8 mouse cellular contexts compared by ENCODE assay signal in the genomic region with DNA sequence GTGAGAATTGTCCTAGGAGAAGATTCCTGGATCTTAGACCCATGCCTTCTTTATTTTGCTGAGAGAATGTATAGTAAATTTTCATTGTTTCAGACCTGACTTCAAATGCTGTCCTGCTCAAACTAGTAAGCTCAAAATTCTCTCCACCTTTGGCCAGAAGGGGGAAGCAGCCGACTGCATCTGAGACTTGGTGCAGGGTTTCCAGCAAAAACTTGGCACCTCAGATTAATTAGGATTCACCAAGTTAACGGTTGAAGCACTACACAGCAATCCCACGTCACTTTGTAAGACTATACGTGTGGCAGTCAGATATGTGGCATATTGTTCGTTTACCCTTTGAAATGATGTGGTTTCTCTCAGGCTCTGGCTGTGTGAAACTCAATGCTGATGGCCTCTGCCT. TPM values are rescaled to one million over a fixed set of nuclear protein-coding genes. Genes with fewer than 3 reads are reported as not detected.
DNase-seq lines count a peak whose midpoint lies in the region; ATAC-seq and TF ChIP-seq lines count a peak whose summit lies in the region.

No protein-coding gene starts in this region.

- no peak overlapping the region for H3K4me3 ChIP-seq in heart, embryonic 11.5 days (ENCODE audit: low read depth, low read length)
- H3K4me3 ChIP-seq in cerebellum, adult 2 months (replicated peaks; ENCODE audit: insufficient read depth, low read depth, low read length), result no peak overlapping the region
- H3K4me3 ChIP-seq in intestine, embryonic 16.5 days (ENCODE audit: low read length), result no peak overlapping the region

- H3K9me3 ChIP-seq in heart, embryonic 11.5 days (replicated peaks; ENCODE audit: control insufficient read depth, low read length), result no peaks in the 10 kb centered on the region
- H3K9me3 ChIP-seq in intestine, embryonic 16.5 days (ENCODE audit: control insufficient read depth, low read length), result no peaks in the 10 kb centered on the region

- no peak for TF ChIP-seq POLR2A in cerebellum, adult 2 months (IDR thresholded peaks at IDR 0.05; ENCODE audit: borderline replicate concordance, insufficient read depth, low read length)

- H3K27ac ChIP-seq in heart, embryonic 11.5 days (ENCODE audit: low read depth, low read length), result no peak overlapping the region
- no peak overlapping the region for H3K27ac ChIP-seq in cerebellum, adult 2 months (ENCODE audit: insufficient read depth, low read length)
- no peak overlapping the region for H3K27ac ChIP-seq in intestine, embryonic 16.5 days (ENCODE audit: low read length)

- no peak overlapping the region for H3K4me2 ChIP-seq in heart, embryonic 11.5 days
- H3K4me2 ChIP-seq in intestine, embryonic 16.5 days (ENCODE audit: low read depth, low read length), result no peak overlapping the region

- WGBS in heart, embryonic 11.5 days (ENCODE audit: insufficient replicate concordance), result 26% methylated on average over 5 of the region's 5 CpGs
- 6% methylated on average over 5 of the region's 5 CpGs for WGBS in cerebellum, adult 2 months
- WGBS in intestine, embryonic 16.5 days, result 27% methylated on average over 5 of the region's 5 CpGs

- H3K9ac ChIP-seq in heart, embryonic 11.5 days (ENCODE audit: low read depth, low read length), result no peak overlapping the region
- no peak overlapping the region for H3K9ac ChIP-seq in intestine, embryonic 16.5 days (ENCODE audit: low read depth, low read length)

- no peak for ATAC-seq in heart, embryonic 11.5 days (replicated peaks; ENCODE audit: insufficient number of reproducible peaks, low FRiP score, low TSS enrichment)
- no peak for ATAC-seq in intestine, embryonic 16.5 days

- intact Hi-C loops in heart, postnatal 10 days (cut with DNase I), result loop anchor here (2.0 to 5.0 kb wide), 2 partner anchors 16 to 1755 kb away; no protein-coding TSS in a partner anchor
- intact Hi-C loops in left cerebral cortex, postnatal 10 days (cut with DNase I), result loop anchor here (5.0 to 10.0 kb wide), 2 partner anchors 182 to 1755 kb away; no protein-coding TSS in a partner anchor

- no peaks in the 10 kb centered on the region for H3K4me1 ChIP-seq in heart, embryonic 11.5 days (ENCODE audit: control insufficient read depth, insufficient read depth, low read length)
- no peaks in the 10 kb centered on the region for H3K4me1 ChIP-seq in cerebellum, adult 2 months (ENCODE audit: control insufficient read depth, insufficient read depth, low read length)
- no peaks in the 10 kb centered on the region for H3K4me1 ChIP-seq in intestine, embryonic 16.5 days (ENCODE audit: control insufficient read depth, insufficient read depth, low read length)

- H3K36me3 ChIP-seq in heart, embryonic 11.5 days (ENCODE audit: control insufficient read depth, insufficient read depth, low read length), result no peaks in the 10 kb centered on the region
- no peaks in the 10 kb centered on the region for H3K36me3 ChIP-seq in intestine, embryonic 16.5 days (ENCODE audit: control insufficient read depth, insufficient read depth, low read length)

- H3K27me3 ChIP-seq in heart, embryonic 11.5 days (ENCODE audit: control insufficient read depth, insufficient read depth, low read length), result no peaks in the 10 kb centered on the region
- H3K27me3 ChIP-seq in cerebellum, adult 2 months (ENCODE audit: control insufficient read depth, insufficient read depth, low read length), result no peaks in the 10 kb centered on the region
- no peaks in the 10 kb centered on the region for H3K27me3 ChIP-seq in intestine, embryonic 16.5 days (replicated peaks; ENCODE audit: control insufficient read depth, insufficient read depth, low read length)

- peak; percentile 60 for TF ChIP-seq CTCF in cerebellum, adult 2 months (IDR thresholded peaks at IDR 0.05; ENCODE audit: borderline replicate concordance, insufficient read depth, low read depth, low read length)

- peak; percentile 40 to 44 for DNase-seq in heart, postnatal 10 days
- DNase-seq in ES-CJ7 (ENCODE audit: low read depth, low spot score), result peak; percentile 22
- DNase-seq in cerebellum, adult 2 months, result peak; percentile 15 to 25
- DNase-seq in frontal cortex, postnatal 10 days (ENCODE audit: low spot score in 2 of 2), result peak; percentile 15 to 48
- DNase-seq in left cerebral cortex, postnatal 10 days (ENCODE audit: extremely low spot score in 1 of 2, low spot score in 2 of 2), result peak; percentile 51 to 56
- DNase-seq in right cerebral cortex, postnatal 10 days (ENCODE audit: low spot score in 2 of 2), result peak; percentile 63 to 72

RNA-seq across cellular contexts. Expression of a gene that starts 31.9 kb away (rescaled TPM):
- total RNA-seq in heart, postnatal 10 days (2021), result 1 to 10 TPM; 8.0 to 8.7 TPM
- polyA plus RNA-seq in heart, embryonic 11.5 days (2014; fragmentation: Nextera tagmentation; extraction: Ambion mirVana), result 24.3 and 26.9 TPM in 2 replicates
- 21.9 and 22.5 TPM in 2 replicates for polyA plus RNA-seq in cerebellum, adult 2 months (2012; rRNA removed)
- 10 to 100 TPM; 18.7 TPM for total RNA-seq in left cerebral cortex, postnatal 10 days (2021)
- 49.6 and 50.8 TPM in 2 replicates for polyA plus RNA-seq in intestine, embryonic 16.5 days (2015; fragmentation: Nextera tagmentation; extraction: Ambion mirVana)
